In the genomic region with DNA sequence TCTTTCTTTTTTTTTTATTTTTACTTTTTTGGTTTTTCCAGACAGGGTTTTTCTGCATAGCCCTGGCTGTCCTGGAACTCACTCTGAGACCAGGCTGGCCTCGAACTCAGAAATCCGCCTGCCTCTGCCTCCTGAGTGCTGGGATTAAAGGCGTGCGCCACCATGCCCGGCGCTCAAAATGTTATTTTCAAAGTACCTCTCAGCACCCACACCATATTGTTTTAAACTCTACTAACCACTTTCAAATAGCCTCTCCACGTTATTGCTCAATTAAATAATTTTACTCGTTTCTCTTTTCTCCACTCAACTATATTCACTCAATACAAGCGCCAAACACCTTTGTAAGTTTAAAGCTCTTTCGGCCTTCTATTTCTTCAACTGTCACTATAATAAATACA, we compare ENCODE assay signal across 9 mouse cellular contexts. TPM values are rescaled to one million over a fixed set of nuclear protein-coding genes. Genes with fewer than 3 reads are reported as not detected.
DNase-seq lines count a peak whose midpoint lies in the region; ATAC-seq and TF ChIP-seq lines count a peak whose summit lies in the region.
"Not testable (repeated sequence)": the region's sequence is repeated elsewhere in the genome, so short reads cannot be mapped to it uniquely, and the experiment has no call there.
"Had no signal": no experiment of that assay in that cellular context is flagged by ENCODE, and none has a peak within 500 bp of the region (broad histone marks: within the 10 kb centered on the region; RNA-seq: fewer than 3 reads in every experiment).

No protein-coding gene starts in this region.

- TF ChIP-seq CTCF in intestine, postnatal 0 days (IDR thresholded peaks at IDR 0.05; ENCODE audit: low read depth); liver, adult 2 months (IDR thresholded peaks at IDR 0.05; ENCODE audit: low read depth, low read length): not testable (repeated sequence)

- H3K9ac ChIP-seq in forebrain, embryonic 12.5 days: peak overlapping the region; percentile 97
- peak overlapping the region; percentile 96 for H3K9ac ChIP-seq in heart, embryonic 15.5 days
- peak overlapping the region; percentile 94; the same call in 1 of the 2 replicates for H3K9ac ChIP-seq in intestine, postnatal 0 days (ENCODE audit: low read depth, low read length)
- H3K9ac ChIP-seq in liver, adult 2 months (ENCODE audit: low read depth, low read length): not testable (repeated sequence)
- peak overlapping the region; percentile 89; the same call in 1 of the 2 replicates for H3K9ac ChIP-seq in neural tube, embryonic 15.5 days (replicated peaks)

- DNase-seq in cerebellum, adult 11-12 months: peak; percentile 21
- DNase-seq in liver, adult 2 months (ENCODE audit: extremely low read depth, low read depth, low spot score): not testable (repeated sequence)

- peak overlapping the region; percentile 71 for H3K4me2 ChIP-seq in forebrain, embryonic 12.5 days
- H3K4me2 ChIP-seq in heart, embryonic 15.5 days: peak overlapping the region; percentile 66
- peak overlapping the region; percentile 78 for H3K4me2 ChIP-seq in intestine, postnatal 0 days (replicated peaks; ENCODE audit: low read depth)
- peak overlapping the region; percentile 65 for H3K4me2 ChIP-seq in neural tube, embryonic 15.5 days

- peaks cover 16% of the 10 kb centered on the region; the same call in 1 of the 2 replicates for H3K79me2 ChIP-seq in liver, adult 2 months (ENCODE audit: control insufficient read depth, insufficient read depth, low read length)

- WGBS in forebrain, embryonic 12.5 days: 85% methylated on average over 10 of the region's 10 CpGs
- WGBS in heart, embryonic 15.5 days: 70% methylated on average over 10 of the region's 10 CpGs
- WGBS in intestine, postnatal 0 days: 71% methylated on average over 10 of the region's 10 CpGs
- 66% methylated on average over 10 of the region's 10 CpGs for WGBS in liver, adult 2 months
- 82% methylated on average over 10 of the region's 10 CpGs for WGBS in neural tube, embryonic 15.5 days

- not testable (repeated sequence) for TF ChIP-seq POLR2A in liver, adult 2 months (IDR thresholded peaks at IDR 0.05; ENCODE audit: extremely low read depth, insufficient read depth, low read length)

- not testable (repeated sequence) for ATAC-seq in forebrain, embryonic 12.5 days (ENCODE audit: low FRiP score); heart, embryonic 15.5 days (replicated peaks; ENCODE audit: insufficient number of reproducible peaks, insufficient read depth, low FRiP score, low read depth); intestine, postnatal 0 days; neural tube, embryonic 15.5 days (ENCODE audit: low FRiP score)

- peaks cover 13% of the 10 kb centered on the region for H3K4me1 ChIP-seq in forebrain, embryonic 12.5 days
- peaks cover 11% of the 10 kb centered on the region for H3K4me1 ChIP-seq in heart, embryonic 15.5 days (replicated peaks)
- not testable (repeated sequence) for H3K4me1 ChIP-seq in intestine, postnatal 0 days (replicated peaks; ENCODE audit: control insufficient read depth, insufficient read depth, low read length)
- H3K4me1 ChIP-seq in liver, adult 2 months (ENCODE audit: control insufficient read depth, insufficient read depth, low read length): peaks cover 16% of the 10 kb centered on the region
- H3K4me1 ChIP-seq in megakaryocyte, embryonic 14.5 days: peaks cover 19% of the 10 kb centered on the region
- H3K4me1 ChIP-seq in neural tube, embryonic 15.5 days: peaks cover 21% of the 10 kb centered on the region

- H3K27ac ChIP-seq in forebrain, embryonic 12.5 days: peak overlapping the region; percentile 100
- H3K27ac ChIP-seq in heart, embryonic 15.5 days: peak overlapping the region; percentile 99
- H3K27ac ChIP-seq in intestine, postnatal 0 days (ENCODE audit: low read depth, low read length): peak overlapping the region; percentile 98; the same call in 1 of the 2 replicates
- peak overlapping the region; percentile 47 for H3K27ac ChIP-seq in liver, adult 2 months (replicated peaks; ENCODE audit: insufficient read depth, low read depth, low read length)
- peak overlapping the region; percentile 98 for H3K27ac ChIP-seq in neural tube, embryonic 15.5 days (replicated peaks)

- not testable (repeated sequence) for H3K27me3 ChIP-seq in forebrain, embryonic 12.5 days; heart, embryonic 15.5 days; intestine, postnatal 0 days (replicated peaks; ENCODE audit: control insufficient read depth, insufficient read depth, low read length); liver, adult 2 months (ENCODE audit: control insufficient read depth, insufficient read depth, low read length); megakaryocyte, embryonic 14.5 days (replicated peaks); neural tube, embryonic 15.5 days (replicated peaks)

- not testable (repeated sequence) for H3K9me3 ChIP-seq in forebrain, embryonic 12.5 days; heart, embryonic 15.5 days (replicated peaks); intestine, postnatal 0 days (ENCODE audit: control insufficient read depth); megakaryocyte, embryonic 14.5 days; neural tube, embryonic 15.5 days (replicated peaks)

- H3K4me3 ChIP-seq in forebrain, embryonic 12.5 days (replicated peaks): peak overlapping the region; percentile 93
- peak overlapping the region; percentile 93 for H3K4me3 ChIP-seq in heart, embryonic 15.5 days
- peak overlapping the region; percentile 92 for H3K4me3 ChIP-seq in intestine, postnatal 0 days (ENCODE audit: low read depth, low read length)
- not testable (repeated sequence) for H3K4me3 ChIP-seq in liver, adult 2 months (ENCODE audit: insufficient read depth, low read depth, low read length)
- H3K4me3 ChIP-seq in megakaryocyte, embryonic 14.5 days (replicated peaks): peak overlapping the region; percentile 100
- peak overlapping the region; percentile 92 for H3K4me3 ChIP-seq in neural tube, embryonic 15.5 days (replicated peaks)

- H3K36me3 ChIP-seq in forebrain, embryonic 12.5 days (replicated peaks); heart, embryonic 15.5 days; intestine, postnatal 0 days (ENCODE audit: control insufficient read depth, insufficient read depth); liver, adult 2 months (ENCODE audit: control insufficient read depth, insufficient read depth, low read length); megakaryocyte, embryonic 14.5 days (replicated peaks; ENCODE audit: low read length); neural tube, embryonic 15.5 days: not testable (repeated sequence)

RNA-seq across cellular contexts. Expression of gene Smim14, which starts 0.9 kb away (rescaled TPM):
- 113 and 118 TPM in 2 replicates for polyA plus RNA-seq in forebrain, embryonic 12.5 days (2016; fragmentation: Nextera tagmentation; extraction: Ambion mirVana)
- 112 and 113 TPM in 2 replicates for polyA plus RNA-seq in heart, embryonic 15.5 days (2015; fragmentation: Nextera tagmentation; extraction: Ambion mirVana)
- polyA plus RNA-seq in intestine, postnatal 0 days (2015; fragmentation: Nextera tagmentation; extraction: Ambion mirVana): 250 and 257 TPM in 2 replicates
- total RNA-seq in liver, adult 2 months (2014; rRNA removed): 60.5 and 66.9 TPM in 2 replicates
- polyA plus RNA-seq in liver, adult 2 months (2012; rRNA removed): 66.6 and 72.3 TPM in 2 replicates
- polyA plus RNA-seq in megakaryocyte, embryonic 14.5 days (2012; ENCODE audit: insufficient read depth, low replicate concordance): 60.5 and 108 TPM in 2 replicates
- polyA plus RNA-seq in neural tube, embryonic 15.5 days (2015; fragmentation: Nextera tagmentation; extraction: Ambion mirVana): 187 and 197 TPM in 2 replicates

RNA-seq across cellular contexts. Expression of gene Ube2k, which starts 1.0 kb away (rescaled TPM):
- polyA plus RNA-seq in forebrain, embryonic 12.5 days (2016; fragmentation: Nextera tagmentation; extraction: Ambion mirVana): 185 and 192 TPM in 2 replicates
- polyA plus RNA-seq in heart, embryonic 15.5 days (2015; fragmentation: Nextera tagmentation; extraction: Ambion mirVana): 121 and 129 TPM in 2 replicates
- 102 and 111 TPM in 2 replicates for polyA plus RNA-seq in intestine, postnatal 0 days (2015; fragmentation: Nextera tagmentation; extraction: Ambion mirVana)
- 14.0 and 16.2 TPM in 2 replicates for total RNA-seq in liver, adult 2 months (2014; rRNA removed)
- polyA plus RNA-seq in liver, adult 2 months (2012; rRNA removed): 19.0 and 20.7 TPM in 2 replicates
- polyA plus RNA-seq in megakaryocyte, embryonic 14.5 days (2012; ENCODE audit: insufficient read depth, low replicate concordance): 16.2 and 135 TPM in 2 replicates
- polyA plus RNA-seq in neural tube, embryonic 15.5 days (2015; fragmentation: Nextera tagmentation; extraction: Ambion mirVana): 200 and 217 TPM in 2 replicates

RNA-seq across cellular contexts. Expression of gene Gm43552, which starts 43.4 kb away (rescaled TPM):
- not detected in 2 replicates for polyA plus RNA-seq in forebrain, embryonic 12.5 days (2016; fragmentation: Nextera tagmentation; extraction: Ambion mirVana)
- polyA plus RNA-seq in heart, embryonic 15.5 days (2015; fragmentation: Nextera tagmentation; extraction: Ambion mirVana): 0.92 and 1.1 TPM in 2 replicates
- not detected in 2 replicates for polyA plus RNA-seq in intestine, postnatal 0 days (2015; fragmentation: Nextera tagmentation; extraction: Ambion mirVana)
- not detected in 2 replicates for total RNA-seq in liver, adult 2 months (2014; rRNA removed)
- polyA plus RNA-seq in liver, adult 2 months (2012; rRNA removed): 14.5 and 16.3 TPM in 2 replicates
- polyA plus RNA-seq in megakaryocyte, embryonic 14.5 days (2012; ENCODE audit: insufficient read depth, low replicate concordance): 52.6 TPM in 1 of 2 replicates, not detected in the other
- 1.1 TPM in 1 of 2 replicates, not detected in the other for polyA plus RNA-seq in neural tube, embryonic 15.5 days (2015; fragmentation: Nextera tagmentation; extraction: Ambion mirVana)
- total RNA-seq: heart, postnatal 10 days; neutrophil, adult 5-6 weeks had no signal

Comparison
In these comparisons a context has a peak if more than half of its experiments do, and no peak if none do; other contexts are left out.
1. H3K27ac ChIP-seq: peak in every context shown above with its lines; median percentile 100 in forebrain, embryonic 12.5 days; 99 in heart, embryonic 15.5 days; 98 in intestine, postnatal 0 days; 98 in neural tube, embryonic 15.5 days; 47 in liver, adult 2 months.